Mouse (Mus musculus) frontal cortex, adult (tissue): ENCODE results near the gene Gpr139.

Source experiments
- ATAC-seq: cut with Nextera tagmentation; 2 replicates; pipeline ENCODE4 v1.9.2; 2017; ENCODE audit warnings: mild to moderate bottlenecking, moderate library complexity, mixed read lengths; ENCODE audit not compliant: low TSS enrichment

The Gpr139 gene

DNA sequence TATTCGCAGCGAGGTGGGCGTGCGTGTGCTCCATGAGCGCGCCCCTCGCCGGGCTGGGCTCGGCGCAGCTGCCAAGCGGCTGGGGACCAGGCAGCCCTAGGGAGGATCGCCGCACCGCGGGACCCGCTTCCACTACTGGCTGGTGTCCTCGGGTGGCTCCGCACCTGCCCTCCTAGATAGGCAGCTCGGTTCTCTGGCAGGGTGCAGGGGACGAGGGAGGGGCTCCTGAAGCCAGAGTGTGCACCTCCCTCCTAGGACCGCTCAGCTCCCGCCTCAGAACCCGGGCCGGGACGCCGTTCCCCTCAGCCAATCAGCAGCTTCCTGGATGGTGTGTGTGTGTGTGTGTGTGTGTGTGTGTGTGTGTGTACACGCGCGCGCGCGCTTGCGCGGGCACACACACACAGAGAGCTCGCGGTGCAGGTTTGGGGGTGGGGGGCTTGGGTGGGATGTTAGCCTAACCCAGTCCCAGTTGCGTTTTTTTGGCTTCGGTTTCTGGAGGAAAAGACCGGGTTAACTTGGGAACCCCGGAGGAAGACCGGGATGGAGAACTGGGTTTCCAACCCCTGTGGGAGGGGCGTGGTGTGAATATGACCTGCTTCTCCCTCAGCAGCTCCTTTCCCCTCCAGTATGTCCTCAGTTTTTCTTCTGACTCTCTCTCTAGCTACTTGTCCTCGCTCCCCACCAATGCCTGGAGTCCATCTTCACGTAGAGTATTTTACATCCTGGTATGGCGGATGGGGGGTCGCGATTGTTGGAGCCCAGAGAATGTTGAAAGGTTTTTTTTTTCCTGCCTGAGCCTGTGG is at the start of gene Gpr139:
TSS of gene Gpr139 (minus strand) at position 263 of the 803 bp plus-strand sequence.
- ATAC-seq = peak; percentile 74

DNA sequence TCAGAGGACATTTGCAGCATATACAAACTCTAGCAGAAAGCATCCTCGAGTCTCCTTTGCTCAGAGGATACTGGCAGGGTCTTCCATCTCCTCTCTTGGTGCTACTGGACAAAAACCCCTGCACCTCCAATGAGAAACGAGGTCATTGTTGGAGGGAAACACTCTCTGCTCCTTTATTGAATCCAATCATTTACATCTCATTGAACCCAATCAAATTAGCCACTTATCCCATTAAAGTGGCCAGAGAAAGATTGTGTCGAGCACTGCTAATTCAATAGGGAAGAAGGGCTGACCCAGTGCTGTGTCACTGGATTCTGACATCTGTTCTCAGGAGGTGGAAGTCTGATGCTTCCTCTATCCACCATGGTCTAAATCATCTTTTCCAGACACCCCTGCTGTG is 46.6 kb upstream of the Gpr139 start:
- no peak for ATAC-seq

DNA sequence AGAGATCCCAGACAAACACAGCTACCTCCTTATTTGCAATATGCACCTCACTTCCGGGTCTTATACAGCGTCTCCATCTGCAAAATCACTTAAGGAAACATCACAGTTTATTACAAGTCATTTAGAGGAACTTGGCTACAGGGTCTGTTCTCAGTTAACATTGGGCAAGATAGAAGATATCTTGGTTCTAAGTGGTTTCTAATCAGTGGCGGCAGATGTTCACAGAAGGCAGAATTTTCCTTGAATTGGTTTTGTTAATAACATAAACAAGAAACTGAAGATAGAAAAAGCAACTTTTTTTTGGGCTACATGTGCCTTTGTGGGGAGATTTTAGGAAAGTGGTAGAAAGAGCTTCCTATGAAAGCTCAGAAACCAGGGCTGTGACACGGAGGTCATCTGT is 38.3 kb upstream of the Gpr139 start:
- ATAC-seq = no peak

DNA sequence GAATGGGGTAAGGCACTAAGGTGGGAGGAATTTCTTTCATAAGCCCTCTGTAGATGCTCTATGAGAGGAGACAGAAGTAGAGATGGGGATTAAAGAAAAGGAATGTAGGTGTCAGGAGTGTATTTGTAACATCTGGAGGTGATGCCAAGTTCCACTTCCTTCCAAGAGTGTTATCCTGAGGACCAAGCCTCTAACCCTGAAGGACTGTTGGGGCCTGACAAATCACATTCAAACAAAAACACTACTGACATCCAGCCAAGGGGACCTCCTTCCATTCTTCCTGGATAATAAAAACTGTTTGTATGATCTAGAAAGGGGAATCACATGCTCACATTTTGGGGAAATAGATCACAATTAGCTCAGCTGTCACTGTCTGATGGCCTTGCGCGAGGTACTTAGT is 34.7 kb upstream of the Gpr139 start:
- ATAC-seq = no peak

DNA sequence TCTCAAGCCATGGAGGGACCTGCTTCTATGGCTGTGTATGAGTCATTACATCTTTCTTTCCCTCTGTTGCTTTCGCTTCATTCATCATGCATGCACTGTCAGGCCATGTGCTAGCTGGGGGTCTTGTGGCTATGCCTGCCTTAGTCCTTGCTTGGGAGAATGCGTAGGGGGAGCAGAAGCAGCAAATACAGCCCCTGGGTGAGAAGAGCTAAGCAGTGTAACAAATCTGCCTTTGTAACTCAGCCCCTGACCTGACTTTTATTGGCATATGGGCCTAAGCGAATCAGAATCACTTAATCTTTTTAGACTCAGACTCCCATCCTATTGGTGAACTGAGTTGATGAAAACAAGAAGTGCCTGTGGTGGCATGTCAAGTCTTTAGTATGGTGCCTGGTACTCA is 22.8 kb upstream of the Gpr139 start:
- ATAC-seq = no peak

DNA sequence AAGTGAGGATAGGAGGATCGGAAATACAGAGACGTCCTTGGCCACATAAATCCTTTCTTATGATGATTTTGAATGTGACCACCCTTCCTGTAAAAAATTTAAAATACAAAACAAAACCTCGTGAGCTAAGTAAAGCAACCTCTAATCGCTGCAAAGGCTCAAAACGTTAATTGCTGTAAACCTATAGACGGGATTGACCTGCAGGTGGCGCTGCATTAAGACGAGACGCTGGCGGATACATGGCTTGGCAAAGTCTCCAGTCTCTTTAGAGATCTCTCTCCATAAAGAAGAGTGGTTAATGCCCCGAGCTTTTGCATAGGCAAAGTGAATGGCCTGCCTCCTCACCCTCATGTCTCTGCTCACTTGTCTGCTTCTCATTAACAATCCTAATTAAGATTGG is 2.0 kb upstream of the Gpr139 start:
- peak; percentile 63; the same call in 1 of the 2 replicates for ATAC-seq

DNA sequence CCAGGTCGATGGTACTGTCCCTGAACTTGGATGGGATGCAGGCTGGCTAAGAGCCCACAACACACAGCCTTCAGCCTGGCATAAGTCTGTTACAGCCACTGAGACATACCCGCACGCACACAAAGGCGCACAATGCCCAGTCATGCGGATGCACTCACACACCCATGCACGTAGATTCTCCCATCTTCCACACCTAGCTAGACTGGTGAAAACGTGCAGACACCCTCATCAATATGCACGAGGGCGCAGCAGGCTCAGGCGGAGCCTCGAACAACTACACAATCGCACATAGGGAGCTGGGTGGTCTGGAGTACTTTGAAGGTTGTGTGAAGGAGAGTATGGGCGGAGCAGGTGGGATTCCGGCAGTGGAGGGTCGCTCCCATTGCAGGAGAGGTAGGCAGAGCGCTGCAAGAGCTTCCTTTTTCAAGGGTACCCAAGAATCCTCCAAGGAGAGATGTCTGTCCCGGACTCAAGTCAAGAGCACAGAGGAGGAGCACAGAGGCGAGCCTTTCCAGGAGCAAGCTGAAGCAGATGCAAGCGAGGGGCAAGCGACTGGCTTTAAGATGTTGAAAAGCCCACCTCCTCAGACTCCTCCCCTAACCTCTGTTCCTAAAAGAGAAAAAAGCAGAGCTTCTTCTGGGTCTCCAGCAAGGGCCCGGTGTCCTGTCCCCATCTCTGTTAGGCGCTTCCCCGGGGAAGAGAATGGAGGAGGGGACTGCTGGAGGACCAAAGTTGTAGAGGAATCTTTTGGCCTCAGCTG is 958 bp upstream of the Gpr139 start:
- no peak for ATAC-seq

DNA sequence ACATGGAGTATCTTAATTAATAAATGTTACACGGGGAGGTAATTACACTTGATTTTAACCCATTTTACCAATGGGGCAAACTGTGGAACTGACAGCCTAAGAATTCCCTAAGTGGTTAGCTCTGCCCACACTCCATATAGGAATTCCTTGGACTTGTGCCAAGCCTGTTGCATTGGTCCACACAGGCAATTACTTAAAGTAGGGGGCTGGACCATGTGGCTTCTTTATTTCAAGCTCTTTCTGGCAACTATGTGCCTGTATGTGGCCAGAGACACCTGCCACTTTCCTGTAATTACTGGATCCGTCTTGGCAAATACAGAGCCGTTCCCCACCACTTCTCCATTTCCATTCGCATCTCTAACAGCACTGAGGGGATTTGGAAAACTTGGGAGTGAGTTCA is 3.4 kb downstream of the Gpr139 start:
- no peak for ATAC-seq

DNA sequence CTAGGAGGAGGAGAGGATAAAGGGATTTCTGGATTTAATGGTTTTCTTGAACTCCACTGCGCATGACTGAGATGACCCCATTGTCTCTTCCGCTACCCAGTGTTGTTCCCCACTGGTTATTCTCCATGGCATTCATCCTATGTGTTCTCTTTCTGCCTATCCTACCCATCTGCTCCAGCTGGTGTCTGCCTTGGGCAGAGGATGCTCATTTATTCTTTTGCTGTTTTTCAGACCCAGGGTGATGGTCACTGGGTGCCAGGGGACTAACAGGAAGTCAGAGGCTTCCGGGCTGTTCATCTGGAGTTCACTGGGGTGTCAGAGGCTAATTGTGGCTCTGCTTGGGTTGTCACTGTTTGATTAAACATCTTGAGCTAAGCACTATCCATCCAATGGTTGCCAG is 24.4 kb downstream of the Gpr139 start:
- ATAC-seq = no peak

DNA sequence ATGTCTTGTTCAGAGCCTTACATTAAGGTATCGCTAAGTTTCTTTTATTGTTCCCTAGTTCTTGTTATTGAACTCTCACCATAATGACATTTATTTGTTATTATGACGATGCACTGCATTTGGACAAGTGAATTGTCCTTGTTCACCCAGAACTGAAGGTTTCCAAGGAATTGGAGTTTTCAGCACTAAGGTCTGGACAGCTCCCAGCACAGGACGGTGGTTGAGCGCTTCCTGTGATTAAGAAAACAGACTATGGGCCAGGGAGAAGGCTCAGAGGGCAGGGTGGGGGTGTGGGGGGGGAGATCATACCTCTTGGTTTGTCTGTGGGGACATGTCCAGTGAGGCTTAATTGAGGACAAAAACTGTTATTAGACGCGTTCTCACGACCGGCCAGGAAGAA is 72.6 kb downstream of the Gpr139 start:
- no peak for ATAC-seq

DNA sequence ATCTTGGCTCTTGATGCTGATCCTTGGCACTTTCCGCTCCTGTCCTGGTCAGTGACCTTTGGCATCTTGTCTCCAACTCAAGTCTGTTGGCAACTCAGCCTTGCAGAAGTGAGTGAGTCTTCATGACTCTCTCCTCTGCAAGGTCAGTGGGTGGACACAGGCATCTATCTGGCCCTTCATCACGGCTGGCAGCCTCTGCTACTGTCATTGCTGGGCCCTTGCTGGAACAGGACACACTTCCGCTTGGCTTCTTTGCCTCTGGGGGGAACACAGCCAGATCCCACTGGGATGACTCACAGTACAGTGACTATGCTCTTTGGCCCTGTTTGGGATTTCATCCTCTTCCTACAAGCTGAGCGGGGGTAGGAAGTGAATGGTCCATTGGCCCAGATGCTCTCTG is 78.5 kb downstream of the Gpr139 start:
- no peak for ATAC-seq

DNA sequence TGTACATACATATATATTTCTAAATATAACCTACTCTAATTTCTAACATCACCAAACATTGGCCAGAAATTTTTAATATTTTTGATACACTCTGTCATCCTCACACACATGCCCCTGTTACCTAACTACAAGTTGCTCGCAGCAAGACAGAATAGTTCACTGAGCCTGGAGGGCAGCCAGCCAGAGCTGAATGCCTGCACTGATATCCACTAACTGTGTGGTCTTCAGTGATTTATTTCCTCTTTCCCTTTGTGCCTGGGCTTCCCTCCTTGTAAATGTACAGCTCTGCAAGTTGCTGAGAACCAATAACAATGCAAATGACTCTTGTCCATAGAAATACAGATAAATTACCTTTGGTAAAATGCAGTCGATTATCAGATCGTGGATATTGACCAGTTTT is 87.8 kb downstream of the Gpr139 start:
- no peak for ATAC-seq
